Mouse (Mus musculus) left cerebral cortex, adult 18-20 months (tissue): ENCODE data around the gene Milr1. TPM values are rescaled to one million over a fixed set of nuclear protein-coding genes. Genes with fewer than 3 reads are reported as not detected.
"Not testable (repeated sequence)": the region's sequence is repeated elsewhere in the genome, so short reads cannot be mapped to it uniquely, and the experiment has no call there.

ENCODE experiments used
- DNase-seq, 2 experiments: peaks; one replicate each; pipeline ENCODE4 v3.0.0; 2021 to 2022; ENCODE audit warnings: low spot score in 2 of 2, mixed read lengths in 1 of 2
- long read RNA-seq, 2 experiments: library from polyadenylated mRNA; stranded (forward); transcript quantifications; one replicate each; pipeline ENCODE4 v2.0.0; 2021
- total RNA-seq, 2 experiments: library from RNA; stranded (reverse); gene quantifications; 2 replicates each; pipeline ENCODE4 v1.2.3; 2021

Milr1 gene
- under 1 TPM in 1 of 2 experiments, not detected in 1; 0.49 TPM for total RNA-seq
- long read RNA-seq, experiment 1, partial matches to known transcripts: 0 of 1 reads
- long read RNA-seq, experiment 1, other reads (novel, unspliced or antisense): 1 of 1 reads
- long read RNA-seq, experiment 2: 0 reads

- DNase-seq: no peak
These were observed at the start of gene Milr1 for GRCm38 (mm10) chr11:106751039-106752018. Gene Milr1, plus strand, starts transcription at chr11:106751226.

- no peak for DNase-seq
These were observed 49.4 kb upstream of the Milr1 start for GRCm38 (mm10) chr11:106701589-106701988.

GRCm38 (mm10) chr11:106702584-106702983 is 48.4 kb upstream of the Milr1 start:
- no peak for DNase-seq

GRCm38 (mm10) chr11:106703931-106704330 is 47.1 kb upstream of the Milr1 start:
- DNase-seq: no peak

- no peak for DNase-seq
These were observed 46.5 kb upstream of the Milr1 start for GRCm38 (mm10) chr11:106704399-106705111.

- no peak for DNase-seq
These were observed 44.8 kb upstream of the Milr1 start for GRCm38 (mm10) chr11:106706212-106706611.

- DNase-seq: no peak
These were observed 43.9 kb upstream of the Milr1 start for GRCm38 (mm10) chr11:106707085-106707484.

GRCm38 (mm10) chr11:106707866-106708265 is 43.2 kb upstream of the Milr1 start:
- DNase-seq: no peak

- DNase-seq: no peak
These were observed 41.6 kb upstream of the Milr1 start for GRCm38 (mm10) chr11:106709227-106709985.

- DNase-seq: no peak
These were observed 40.2 kb upstream of the Milr1 start for GRCm38 (mm10) chr11:106710789-106711188.

GRCm38 (mm10) chr11:106715066-106715465 is 36.0 kb upstream of the Milr1 start:
- DNase-seq: no peak

- no peak for DNase-seq
These were observed 34.5 kb upstream of the Milr1 start for GRCm38 (mm10) chr11:106716568-106716967.

- DNase-seq: no peak
These were observed 30.6 kb upstream of the Milr1 start for GRCm38 (mm10) chr11:106720379-106720778.

- DNase-seq: no peak
These were observed 28.1 kb upstream of the Milr1 start for GRCm38 (mm10) chr11:106722831-106723361.

- DNase-seq: no peak
These were observed 27.4 kb upstream of the Milr1 start for GRCm38 (mm10) chr11:106723611-106724125.

- DNase-seq: no peak
These were observed 26.7 kb upstream of the Milr1 start for GRCm38 (mm10) chr11:106724176-106724915.

- DNase-seq: not testable (repeated sequence)
These were observed 26.1 kb upstream of the Milr1 start for GRCm38 (mm10) chr11:106724916-106725235.

GRCm38 (mm10) chr11:106727967-106728366 is 23.1 kb upstream of the Milr1 start:
- DNase-seq: no peak

GRCm38 (mm10) chr11:106728402-106729366 is 22.3 kb upstream of the Milr1 start:
- no peak for DNase-seq
